Mouse (Mus musculus) neural tube, embryonic 15.5 days (tissue): ENCODE measurements around the gene Ubash3b. TPM values are rescaled to one million over a fixed set of nuclear protein-coding genes. Genes with fewer than 3 reads are reported as not detected.

Source experiments
- ATAC-seq: fragments of 200-750 bp; cut with Nextera tagmentation; 2 replicates; pipeline ENCODE4 v1.8.0; 2017; ENCODE audit warnings: mild to moderate bottlenecking, moderate TSS enrichment, moderate library complexity; ENCODE audit not compliant: low FRiP score
- H3K27ac ChIP-seq: fragments of 300-500 bp; sonication (generic); replicated peaks from 2 replicates; pipeline ENCODE4 v1.5.1; 2015; ENCODE audit warnings: mild to moderate bottlenecking, inconsistent platforms
- H3K27me3 ChIP-seq: fragments of 300-500 bp; sonication (generic); replicated peaks from 2 replicates; pipeline ENCODE4 v1.6.1; 2015; ENCODE audit warnings: inconsistent platforms
- H3K36me3 ChIP-seq: fragments of 300-500 bp; sonication (generic); 2 replicates; pipeline ENCODE4 v1.6.1; 2015; ENCODE audit warnings: inconsistent platforms
- H3K4me1 ChIP-seq: fragments of 300-500 bp; sonication (generic); 2 replicates; pipeline ENCODE4 v1.6.1; 2015; ENCODE audit warnings: inconsistent platforms
- H3K4me2 ChIP-seq: fragments of 300-500 bp; sonication (generic); 2 replicates; pipeline ENCODE4 v1.6.1; 2015; ENCODE audit warnings: inconsistent platforms, mild to moderate bottlenecking, moderate library complexity
- H3K4me3 ChIP-seq: fragments of 300-500 bp; sonication (generic); replicated peaks from 2 replicates; pipeline ENCODE4 v1.5.1; 2015; ENCODE audit warnings: mild to moderate bottlenecking, inconsistent platforms
- H3K9ac ChIP-seq: fragments of 300-500 bp; sonication (generic); replicated peaks from 2 replicates; pipeline ENCODE4 v1.6.1; 2015; ENCODE audit warnings: mild to moderate bottlenecking, inconsistent platforms
- H3K9me3 ChIP-seq: fragments of 300-500 bp; sonication (generic); replicated peaks from 2 replicates; pipeline ENCODE4 v1.6.1; 2016; ENCODE audit warnings: inconsistent platforms
- WGBS: fragments of 180-500 bp; shearing (Covaris S2); methylation state at CpG from one replicate; pipeline ENCODE4 v1.1.7; 2015; ENCODE audit warnings: mixed read lengths; 5-methylcytosine and 5-hydroxymethylcytosine counted together
- polyA plus RNA-seq: library from polyadenylated mRNA; unstranded; fragments of >200 nt; fragmentation: Nextera tagmentation; extraction: Ambion mirVana; gene quantifications from 2 replicates; pipeline ENCODE4 v1.2.1, GENCODE M21; 2015

Ubash3b gene
- polyA plus RNA-seq, 1 experiment from 2014 or later: 28.4 TPM

GRCm38 (mm10) chr9:41080877-41081276 lies 80.6 kb downstream of the Ubash3b start:
- WGBS: 77% methylated on average over 5 of the region's 5 CpGs
- no peak overlapping the region for H3K27ac ChIP-seq
- H3K4me2 ChIP-seq: no peak overlapping the region
- peaks cover 51% of the 10 kb centered on the region for H3K4me1 ChIP-seq
- H3K4me3 ChIP-seq: no peak overlapping the region
- no peaks in the 10 kb centered on the region for H3K27me3 ChIP-seq
- no peak for ATAC-seq
- no peak overlapping the region for H3K9ac ChIP-seq
- no peaks in the 10 kb centered on the region for H3K9me3 ChIP-seq
- no peaks in the 10 kb centered on the region for H3K36me3 ChIP-seq

- H3K4me1 ChIP-seq: peaks cover 49% of the 10 kb centered on the region
- H3K4me3 ChIP-seq: no peak overlapping the region
- no peak overlapping the region for H3K4me2 ChIP-seq
- no peaks in the 10 kb centered on the region for H3K9me3 ChIP-seq
- H3K9ac ChIP-seq: no peak overlapping the region
- H3K36me3 ChIP-seq: no peaks in the 10 kb centered on the region
- ATAC-seq: no peak
- no peaks in the 10 kb centered on the region for H3K27me3 ChIP-seq
- H3K27ac ChIP-seq: no peak overlapping the region
- whole genome bisulfite sequencing: 70% methylated on average over 14 of the region's 14 CpGs
These were observed 81.9 kb downstream of the Ubash3b start for GRCm38 (mm10) chr9:41079428-41080155.

GRCm38 (mm10) chr9:41078198-41078597 lies 83.3 kb downstream of the Ubash3b start:
- H3K4me1 ChIP-seq: peaks cover 39% of the 10 kb centered on the region
- peak overlapping the region; percentile 72 for H3K27ac ChIP-seq
- no peak overlapping the region for H3K4me2 ChIP-seq
- no peaks in the 10 kb centered on the region for H3K9me3 ChIP-seq
- no peaks in the 10 kb centered on the region for H3K36me3 ChIP-seq
- ATAC-seq: peak; percentile 21
- 37% methylated on average over 4 of the region's 4 CpGs for WGBS
- no peak overlapping the region for H3K4me3 ChIP-seq
- no peak overlapping the region for H3K9ac ChIP-seq
- no peaks in the 10 kb centered on the region for H3K27me3 ChIP-seq

- Histone ChIP-seq H3K4me2 (no peak overlapping the region), H3K9ac (no peak overlapping the region; the same call in 1 of the 2 replicates), H3K4me3 (no peak overlapping the region), H3K9me3 (no peaks in the 10 kb centered on the region), H3K36me3 (no peaks in the 10 kb centered on the region), H3K27ac (peak overlapping the region; percentile 67), H3K4me1 (peaks cover 39% of the 10 kb centered on the region), H3K27me3 (no peaks in the 10 kb centered on the region)
- peak; percentile 50; the same call in 1 of the 2 replicates for ATAC-seq
- WGBS: 21% methylated on average over 4 of the region's 4 CpGs
These were observed 85.3 kb downstream of the Ubash3b start for GRCm38 (mm10) chr9:41076150-41076549.

GRCm38 (mm10) chr9:41075528-41075927 lies 86.0 kb downstream of the Ubash3b start:
- WGBS: 98% methylated on average over 5 of the region's 5 CpGs
- Histone ChIP-seq H3K4me2 (no peak overlapping the region), H3K36me3 (no peaks in the 10 kb centered on the region), H3K27me3 (no peaks in the 10 kb centered on the region), H3K4me3 (no peak overlapping the region), H3K9me3 (no peaks in the 10 kb centered on the region), H3K27ac (peak overlapping the region; percentile 67), H3K4me1 (peaks cover 34% of the 10 kb centered on the region), H3K9ac (no peak overlapping the region)
- ATAC-seq: no peak

GRCm38 (mm10) chr9:41073196-41074009 lies 88.1 kb downstream of the Ubash3b start:
- Histone ChIP-seq H3K9me3 (no peaks in the 10 kb centered on the region), H3K27ac (no peak overlapping the region), H3K36me3 (no peaks in the 10 kb centered on the region), H3K4me3 (no peak overlapping the region), H3K27me3 (no peaks in the 10 kb centered on the region), H3K4me2 (no peak overlapping the region), H3K9ac (no peak overlapping the region), H3K4me1 (peaks cover 32% of the 10 kb centered on the region)
- WGBS: 93% methylated on average over 19 of the region's 19 CpGs
- no peak for ATAC-seq

- Histone ChIP-seq H3K36me3 (no peaks in the 10 kb centered on the region), H3K4me2 (no peak overlapping the region), H3K4me3 (no peak overlapping the region), H3K9ac (no peak overlapping the region), H3K4me1 (peaks cover 30% of the 10 kb centered on the region), H3K9me3 (no peaks in the 10 kb centered on the region), H3K27me3 (no peaks in the 10 kb centered on the region), H3K27ac (no peak overlapping the region)
- WGBS: 78% methylated on average over 6 of the region's 6 CpGs
- no peak for ATAC-seq
These were observed 88.7 kb downstream of the Ubash3b start for GRCm38 (mm10) chr9:41072786-41073185.

- no peak overlapping the region for H3K4me3 ChIP-seq
- H3K9ac ChIP-seq: no peak overlapping the region
- WGBS: 85% methylated on average over 3 of the region's 3 CpGs
- H3K27ac ChIP-seq: no peak overlapping the region
- no peak for ATAC-seq
- no peaks in the 10 kb centered on the region for H3K27me3 ChIP-seq
- peaks cover 25% of the 10 kb centered on the region for H3K4me1 ChIP-seq
- no peaks in the 10 kb centered on the region for H3K36me3 ChIP-seq
- no peak overlapping the region for H3K4me2 ChIP-seq
- no peaks in the 10 kb centered on the region for H3K9me3 ChIP-seq
These were observed 89.5 kb downstream of the Ubash3b start for GRCm38 (mm10) chr9:41071906-41072511.

- no peak overlapping the region for H3K27ac ChIP-seq
- no peak overlapping the region for H3K4me3 ChIP-seq
- H3K27me3 ChIP-seq: no peaks in the 10 kb centered on the region
- no peak for ATAC-seq
- H3K4me2 ChIP-seq: no peak overlapping the region
- 67% methylated on average over 5 of the region's 5 CpGs for WGBS
- H3K4me1 ChIP-seq: peaks cover 14% of the 10 kb centered on the region
- H3K9ac ChIP-seq: no peak overlapping the region
- no peaks in the 10 kb centered on the region for H3K36me3 ChIP-seq
- H3K9me3 ChIP-seq: no peaks in the 10 kb centered on the region
These were observed 90.7 kb downstream of the Ubash3b start for GRCm38 (mm10) chr9:41070761-41071181.

GRCm38 (mm10) chr9:41069509-41069908 lies 92.0 kb downstream of the Ubash3b start:
- no peaks in the 10 kb centered on the region for H3K9me3 ChIP-seq
- no peak overlapping the region for H3K27ac ChIP-seq
- WGBS: 94% methylated on average over 5 of the region's 5 CpGs

GRCm38 (mm10) chr9:41061446-41061845 lies 100.1 kb downstream of the Ubash3b start:
- no peak overlapping the region for H3K4me3 ChIP-seq
- no peak for ATAC-seq
- 23% methylated on average over 5 of the region's 5 CpGs for WGBS
- no peaks in the 10 kb centered on the region for H3K9me3 ChIP-seq
- H3K36me3 ChIP-seq: no peaks in the 10 kb centered on the region
- H3K4me2 ChIP-seq: no peak overlapping the region
- H3K27ac ChIP-seq: peak overlapping the region; percentile 48; the same call in 1 of the 2 replicates
- H3K27me3 ChIP-seq: no peaks in the 10 kb centered on the region
- H3K4me1 ChIP-seq: peaks cover 21% of the 10 kb centered on the region
- H3K9ac ChIP-seq: no peak overlapping the region

More at GRCm38 (mm10) chr9:41069509-41069908, 92.0 kb downstream of the Ubash3b start:
- Histone ChIP-seq H3K4me3 (no peak overlapping the region), H3K27me3 (no peaks in the 10 kb centered on the region), H3K4me2 (no peak overlapping the region), H3K9ac (no peak overlapping the region), H3K4me1 (peaks cover 13% of the 10 kb centered on the region), H3K36me3 (no peaks in the 10 kb centered on the region)
- no peak for ATAC-seq
